Mouse (Mus musculus) limb, embryonic 14.5 days (tissue): ENCODE measurements at regions not wholly inside any gene's neighbourhood (a gene's known extent, or its start where the extent isn't known, plus 50 kb on each side); places are given as distances from the start of the nearest gene placed in this dataset.
"Not testable (repeated sequence)": the region's sequence is repeated elsewhere in the genome, so short reads cannot be mapped to it uniquely, and the experiment has no call there.

Experiments used
- ATAC-seq: fragments of 200-750 bp; cut with Nextera tagmentation; 2 replicates; pipeline ENCODE4 v1.8.0; 2017; ENCODE audit warnings: low read depth, moderate number of reproducible peaks, moderate TSS enrichment; ENCODE audit not compliant: low FRiP score
- DNase-seq: peaks from one replicate; pipeline ENCODE4 v3.0.0-alpha.2; 2015; ENCODE audit warnings: low spot score
- H3K27ac ChIP-seq: fragments of 300-500 bp; sonication (generic); replicated peaks from 2 replicates; pipeline ENCODE4 v1.5.1; 2014; ENCODE audit warnings: low read depth, mild to moderate bottlenecking, low read length, moderate library complexity, mixed read lengths
- H3K27me3 ChIP-seq: fragments of 300-500 bp; sonication (generic); 2 replicates; pipeline ENCODE4 v1.6.1; 2014; ENCODE audit warnings: low read length, mixed read lengths; ENCODE audit not compliant: control insufficient read depth, insufficient read depth
- H3K36me3 ChIP-seq: fragments of 300-500 bp; sonication (generic); 2 replicates; pipeline ENCODE4 v1.6.1; 2014; ENCODE audit warnings: mild to moderate bottlenecking, low read length, moderate library complexity, mixed read lengths; ENCODE audit not compliant: control insufficient read depth, insufficient read depth
- H3K4me1 ChIP-seq: fragments of 300-500 bp; sonication (generic); 2 replicates; pipeline ENCODE4 v1.6.1; 2014; ENCODE audit warnings: antibody characterized with exemption, low read length, mixed read lengths; ENCODE audit not compliant: control insufficient read depth, insufficient read depth
- H3K4me2 ChIP-seq: fragments of 300-500 bp; sonication (generic); replicated peaks from 2 replicates; pipeline ENCODE4 v1.6.1; 2014; ENCODE audit warnings: low read depth, mild to moderate bottlenecking, low read length, moderate library complexity; ENCODE audit not compliant: severe bottlenecking
- H3K4me3 ChIP-seq: fragments of 300-500 bp; sonication (generic); replicated peaks from 2 replicates; pipeline ENCODE4 v1.5.1; 2014; ENCODE audit warnings: low read length
- H3K9ac ChIP-seq: fragments of 300-500 bp; sonication (generic); 2 replicates; pipeline ENCODE4 v1.6.1; 2014; ENCODE audit warnings: mild to moderate bottlenecking, low read depth, low read length, moderate library complexity; ENCODE audit not compliant: severe bottlenecking
- H3K9me3 ChIP-seq: fragments of 300-500 bp; sonication (generic); 2 replicates; pipeline ENCODE4 v1.6.1; 2016; ENCODE audit warnings: low read length; ENCODE audit not compliant: control insufficient read depth
- POLR2A ChIP-seq: fragments of 200-500 bp; IDR thresholded peaks from 2 replicates; pipeline ENCODE4 v1.8.0; 2012; ENCODE audit warnings: inconsistent platforms, mild to moderate bottlenecking, moderate library complexity, borderline replicate concordance; ENCODE audit not compliant: insufficient read depth, insufficient read length; ENCODE audit errors: extremely low read depth
- WGBS: fragments of 180-500 bp; shearing (Covaris S2); extraction: QIAGEN DNeasy Blood & Tissue Kit; methylation state at CpG from one replicate; pipeline ENCODE4 v1.1.7; 2014; 5-methylcytosine and 5-hydroxymethylcytosine counted together

- Histone ChIP-seq H3K36me3 (no peaks in the 10 kb centered on the region), H3K9ac (no peak overlapping the region), H3K4me2 (no peak overlapping the region), H3K4me3 (no peak overlapping the region), H3K27me3 (no peaks in the 10 kb centered on the region), H3K27ac (no peak overlapping the region), H3K9me3 (no peaks in the 10 kb centered on the region), H3K4me1 (no peaks in the 10 kb centered on the region)
- DNase-seq (no peak), ATAC-seq (no peak)
- TF ChIP-seq POLR2A = no peak
- WGBS = 65% methylated on average over 11 of the region's 11 CpGs
Measured at GRCm38 (mm10) chr3:53761514-53762075, 83.3 kb upstream of the Gm10985 start.

GRCm38 (mm10) chr3:53756115-53756853, 88.6 kb upstream of the Gm10985 start:
- Histone ChIP-seq H3K9ac (no peak overlapping the region), H3K27me3 (no peaks in the 10 kb centered on the region), H3K4me2 (no peak overlapping the region), H3K4me3 (no peak overlapping the region), H3K9me3 (no peaks in the 10 kb centered on the region), H3K36me3 (no peaks in the 10 kb centered on the region), H3K27ac (no peak overlapping the region), H3K4me1 (no peaks in the 10 kb centered on the region)
- ATAC-seq (no peak), DNase-seq (no peak)
- TF ChIP-seq POLR2A = no peak
- WGBS = 30% methylated on average over 10 of the region's 10 CpGs

GRCm38 (mm10) chr3:53737161-53737560, 80.0 kb upstream of the Frem2 start:
- TF ChIP-seq POLR2A = no peak
- DNase-seq (no peak), ATAC-seq (no peak)
- H3K4me3 ChIP-seq = no peak overlapping the region
- no peak overlapping the region for H3K27ac ChIP-seq
- WGBS = 84% methylated on average over 4 of the region's 4 CpGs
- H3K27me3 ChIP-seq = no peaks in the 10 kb centered on the region
- H3K9me3 ChIP-seq = no peaks in the 10 kb centered on the region
- H3K4me1 ChIP-seq = no peaks in the 10 kb centered on the region
- H3K9ac ChIP-seq = no peak overlapping the region
- no peak overlapping the region for H3K4me2 ChIP-seq
- H3K36me3 ChIP-seq = no peaks in the 10 kb centered on the region

- 90% methylated on average over 3 of the region's 3 CpGs for WGBS
- ATAC-seq, H3K4me2 ChIP-seq, H3K4me3 ChIP-seq, H3K36me3 ChIP-seq, H3K27ac ChIP-seq, H3K27me3 ChIP-seq, DNase-seq, H3K4me1 ChIP-seq, H3K9me3 ChIP-seq, H3K9ac ChIP-seq: not testable (repeated sequence)
Measured at GRCm38 (mm10) chr3:53735607-53736006, 78.5 kb upstream of the Frem2 start.

- no peaks in the 10 kb centered on the region for H3K27me3 ChIP-seq
- H3K27ac ChIP-seq = no peak overlapping the region
- no peak overlapping the region for H3K4me2 ChIP-seq
- no peak for TF ChIP-seq POLR2A
- no peaks in the 10 kb centered on the region for H3K4me1 ChIP-seq
- 35% methylated on average over 5 of the region's 5 CpGs for WGBS
- no peaks in the 10 kb centered on the region for H3K36me3 ChIP-seq
- no peak for ATAC-seq
- H3K9ac ChIP-seq = no peak overlapping the region
- DNase-seq = peak; percentile 47
- H3K9me3 ChIP-seq = no peaks in the 10 kb centered on the region
- H3K4me3 ChIP-seq = no peak overlapping the region
Measured at GRCm38 (mm10) chr3:53735147-53735546, 78.0 kb upstream of the Frem2 start.
